Mouse (Mus musculus) cerebellum, adult (tissue): ENCODE data around the gene 2200002D01Rik.

Source experiments
- ATAC-seq: cut with Nextera tagmentation; 2 replicates; pipeline ENCODE4 v1.9.2; 2017; ENCODE audit warnings: mild to moderate bottlenecking, moderate library complexity, mixed read lengths; ENCODE audit not compliant: insufficient number of reproducible peaks, low FRiP score, low TSS enrichment

Gene 2200002D01Rik

DNA sequence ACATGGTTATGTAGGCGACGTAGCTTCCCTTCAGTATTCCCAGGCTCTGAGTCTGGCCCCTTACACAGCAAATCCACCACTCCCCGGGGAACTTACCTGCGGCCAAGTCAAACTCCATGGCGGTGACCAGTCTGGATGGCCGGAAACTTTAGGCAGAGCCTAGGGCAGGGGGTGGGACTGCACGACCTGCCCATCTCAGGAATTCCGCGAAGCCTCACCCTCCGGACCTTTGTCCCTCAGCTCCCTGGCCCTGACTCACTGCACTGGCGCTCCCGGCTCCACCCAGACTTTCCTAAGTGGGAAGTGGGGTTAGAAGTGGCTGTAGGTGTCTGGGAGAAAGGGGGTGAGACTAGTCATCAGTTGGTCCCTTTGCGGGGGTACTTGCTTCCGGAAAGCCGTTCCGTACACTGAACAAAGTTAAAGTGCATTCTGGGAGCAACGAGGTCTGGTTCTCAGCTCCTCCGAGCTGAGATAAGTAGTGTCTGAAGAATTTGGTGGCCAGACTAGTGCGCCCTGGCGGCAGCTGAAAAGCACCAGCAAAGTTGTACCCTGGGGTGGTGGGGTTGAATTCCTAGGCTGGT is at the start of gene 2200002D01Rik:
2200002D01Rik (minus strand) TSS at position 206 of the 581 bp plus-strand sequence.
- no peak for ATAC-seq

DNA sequence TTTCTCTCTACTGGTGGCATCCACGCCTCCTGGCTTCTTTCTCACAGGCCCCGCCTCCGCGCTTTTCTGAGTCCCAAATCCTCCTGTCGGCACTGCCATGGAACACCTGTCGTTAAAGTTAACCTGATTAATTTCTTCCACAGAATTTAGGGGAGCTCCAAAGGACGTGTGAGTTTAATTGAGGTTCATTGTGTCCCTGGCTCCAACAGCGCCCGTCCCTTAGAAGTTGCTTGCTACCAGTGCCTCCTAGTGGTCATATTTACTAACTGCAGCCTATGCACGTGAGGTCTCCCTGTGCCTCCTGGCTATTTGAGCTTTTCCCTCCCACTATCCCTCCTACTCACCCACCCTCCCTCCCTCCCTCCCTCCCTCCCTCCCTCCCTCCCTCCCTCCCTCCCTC is 48.7 kb upstream of the 2200002D01Rik start:
- no peak for ATAC-seq

- ATAC-seq, result no peak
Measured at GRCm38 (mm10) chr7:29295861-29296647, 47.8 kb upstream of the 2200002D01Rik start.

DNA sequence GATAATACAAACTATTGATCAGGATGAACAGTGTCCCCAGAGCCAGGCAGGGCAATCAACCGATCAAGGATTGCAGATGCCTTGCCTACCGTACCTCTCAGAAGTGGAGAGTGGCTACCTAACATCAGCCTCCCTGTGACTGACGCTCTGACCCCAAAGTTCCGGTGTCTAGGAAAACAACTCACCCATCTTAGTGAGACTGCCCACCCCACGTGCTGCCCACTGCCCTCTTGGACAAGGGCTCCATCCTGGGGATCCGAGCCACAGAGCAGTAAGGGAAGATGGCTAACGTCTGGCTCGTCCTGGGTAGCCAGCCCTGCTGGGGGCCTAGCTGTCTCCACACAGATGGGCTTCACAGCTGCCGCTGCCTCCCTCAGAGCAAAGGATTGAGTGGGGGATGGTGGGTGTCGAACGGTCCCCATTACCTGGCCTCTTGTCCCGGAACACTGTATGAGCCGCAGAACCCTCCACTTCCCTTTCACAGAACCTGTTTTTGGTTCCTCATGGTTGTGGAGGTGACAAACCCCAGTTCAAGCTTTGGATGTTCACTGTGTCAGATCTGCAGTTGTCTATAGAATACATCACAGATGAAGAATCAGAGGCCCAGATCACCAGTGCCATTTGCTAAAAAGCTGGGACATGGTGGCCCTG is 46.0 kb upstream of the 2200002D01Rik start:
- no peak for ATAC-seq

DNA sequence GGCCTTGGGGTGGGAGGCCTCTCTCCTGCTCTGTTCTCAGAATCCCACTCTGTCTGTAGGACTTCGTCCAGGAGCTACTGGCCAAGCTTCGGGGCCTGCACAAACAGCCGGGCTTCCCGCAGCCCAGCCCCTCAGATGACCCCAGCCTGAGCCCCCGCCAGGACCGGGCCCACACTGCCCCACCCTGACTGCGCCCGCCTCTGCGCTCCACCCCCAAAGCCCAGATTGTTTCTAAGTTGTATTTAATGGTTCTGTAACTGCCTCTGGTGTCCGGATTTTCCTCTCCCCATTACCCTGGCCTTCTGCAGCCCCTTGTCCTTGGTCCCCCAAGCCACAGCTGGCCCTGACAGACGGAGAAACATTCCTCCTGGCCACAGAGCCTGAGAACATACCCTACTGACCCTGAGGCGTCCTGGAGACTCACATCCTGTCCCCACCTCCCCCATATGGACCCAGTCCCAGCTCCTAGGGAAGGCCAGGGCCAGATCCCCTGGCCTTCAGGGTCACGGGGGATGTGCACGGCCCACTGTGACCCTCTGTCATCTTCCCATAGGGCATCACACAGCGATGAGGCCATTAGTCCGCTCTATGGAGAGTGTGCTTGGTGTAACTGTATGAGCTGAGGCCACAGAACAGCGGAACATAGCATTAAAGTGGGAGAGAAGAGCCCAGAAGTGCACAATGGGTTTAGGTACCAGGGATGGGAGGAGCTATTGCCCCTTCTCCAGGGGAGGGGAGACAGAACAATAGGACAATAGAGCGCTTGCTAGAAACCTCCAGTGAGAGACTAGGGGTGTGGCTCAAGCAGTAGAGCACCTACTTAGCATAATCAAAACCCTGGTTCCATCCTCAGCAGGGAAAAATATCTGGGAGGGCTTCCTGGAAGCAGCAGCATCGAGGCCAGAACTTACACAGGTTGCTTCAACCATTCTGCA is 45.1 kb upstream of the 2200002D01Rik start:
- no peak for ATAC-seq

DNA sequence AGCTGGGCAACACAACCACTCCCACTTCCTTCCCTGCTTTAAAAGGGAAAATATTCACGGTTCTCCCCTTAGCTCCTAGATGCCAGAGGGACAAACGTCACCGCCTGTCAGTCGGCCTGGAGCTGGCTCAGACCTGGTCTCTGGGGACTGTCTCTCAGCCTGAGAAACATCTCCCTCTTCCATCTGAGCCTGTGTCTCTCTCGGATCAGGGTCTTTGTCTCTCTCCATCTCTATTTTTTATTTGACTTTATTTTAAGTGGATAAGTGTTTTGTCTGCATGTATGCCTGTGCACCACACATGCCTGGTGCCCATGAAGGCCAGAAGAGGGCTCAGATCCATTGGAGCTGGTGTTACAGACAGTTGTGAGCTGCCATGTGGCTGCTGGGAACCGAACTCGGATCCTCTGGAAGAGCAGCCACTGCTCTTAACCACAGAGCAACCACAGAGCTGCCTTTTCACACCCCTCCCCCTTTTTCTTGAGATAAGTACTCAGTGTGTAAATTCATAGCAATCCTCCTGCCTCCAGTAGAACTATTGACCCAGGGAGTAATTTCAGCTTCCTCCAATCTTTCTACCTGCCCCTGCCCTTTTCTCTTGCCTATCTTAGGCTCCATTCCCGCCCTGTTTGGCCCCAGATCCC is 44.3 kb upstream of the 2200002D01Rik start:
- ATAC-seq, result peak; percentile 31; the same call in 1 of the 2 replicates

DNA sequence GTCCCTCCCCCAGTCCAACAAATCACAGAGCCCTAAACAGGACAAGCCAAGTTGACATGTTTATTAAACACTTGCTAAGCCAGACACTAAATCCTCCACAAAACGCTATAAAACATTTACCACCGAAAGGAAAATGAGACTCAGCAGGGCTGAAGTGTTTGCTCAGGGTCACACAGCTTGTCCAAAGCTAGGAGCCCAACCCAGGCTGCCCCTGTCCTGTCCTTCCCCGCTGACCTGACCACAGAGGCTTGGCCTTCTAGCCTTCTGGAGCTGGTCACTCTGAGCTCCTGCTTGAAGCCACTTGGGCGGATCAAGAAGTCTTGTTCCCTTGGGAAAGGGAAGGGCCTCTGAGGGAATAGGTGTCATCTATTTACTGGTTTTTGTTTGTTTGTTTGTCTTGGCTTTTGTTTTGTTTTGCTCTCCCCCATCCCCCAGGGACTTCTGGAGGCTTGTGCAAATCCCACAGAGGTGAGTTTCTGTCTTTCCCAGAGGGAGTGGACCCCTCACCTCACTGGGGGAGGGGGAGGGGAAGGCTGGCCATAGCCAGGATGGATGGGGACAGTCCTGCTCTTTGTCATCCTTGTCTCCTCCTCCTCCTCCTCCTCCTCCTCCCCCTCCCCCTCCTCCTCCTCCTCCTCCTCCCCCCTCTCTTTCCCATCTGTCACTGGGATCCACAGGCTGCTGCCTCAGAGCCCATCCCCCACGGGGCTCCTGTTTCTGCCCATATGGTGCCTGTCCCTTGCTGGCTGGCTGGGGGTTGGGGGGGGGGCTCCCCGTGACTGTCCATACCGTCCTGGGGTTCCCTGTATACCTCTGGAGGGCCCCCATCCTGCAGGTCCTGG is 43.6 kb upstream of the 2200002D01Rik start:
- peak; percentile 60; the same call in 1 of the 2 replicates for ATAC-seq

DNA sequence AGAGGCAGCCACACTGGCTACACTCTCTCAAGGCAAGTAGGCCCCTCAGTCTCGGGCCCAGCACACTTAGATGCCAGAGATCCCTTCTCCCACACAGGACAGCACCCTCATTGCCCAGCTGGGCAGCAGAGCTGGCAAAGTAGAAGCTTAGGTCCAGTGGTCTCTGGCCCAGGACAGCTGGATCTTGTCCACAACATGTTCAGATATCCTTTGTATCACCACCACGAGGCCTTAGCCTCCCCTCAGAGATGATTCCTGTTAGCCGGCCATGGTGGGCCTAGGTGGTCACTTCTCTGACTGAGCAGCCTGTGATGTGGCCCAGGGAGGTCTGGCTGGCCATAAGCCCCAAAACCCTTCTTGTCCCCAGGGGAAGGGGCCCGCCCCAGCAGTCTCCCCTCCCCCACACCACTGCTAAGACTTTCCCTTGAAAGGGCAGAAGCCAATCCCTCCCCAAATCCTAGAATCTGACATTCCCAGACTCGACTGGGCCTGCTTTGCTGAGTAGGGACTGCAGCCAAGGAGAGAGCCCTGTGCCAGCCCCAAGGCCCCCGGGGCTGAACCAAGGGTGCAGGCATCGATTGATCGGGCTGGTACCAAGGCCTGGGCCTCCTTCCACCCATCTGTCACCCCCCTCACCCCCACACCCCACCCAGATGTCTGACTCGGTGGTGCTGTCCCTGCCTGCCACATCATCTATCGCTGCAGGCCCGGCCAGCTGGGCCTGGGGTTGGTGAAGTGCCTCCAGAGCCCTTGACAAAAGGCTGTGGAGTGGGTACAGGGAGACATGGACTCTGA is 42.6 kb upstream of the 2200002D01Rik start:
- no peak for ATAC-seq

DNA sequence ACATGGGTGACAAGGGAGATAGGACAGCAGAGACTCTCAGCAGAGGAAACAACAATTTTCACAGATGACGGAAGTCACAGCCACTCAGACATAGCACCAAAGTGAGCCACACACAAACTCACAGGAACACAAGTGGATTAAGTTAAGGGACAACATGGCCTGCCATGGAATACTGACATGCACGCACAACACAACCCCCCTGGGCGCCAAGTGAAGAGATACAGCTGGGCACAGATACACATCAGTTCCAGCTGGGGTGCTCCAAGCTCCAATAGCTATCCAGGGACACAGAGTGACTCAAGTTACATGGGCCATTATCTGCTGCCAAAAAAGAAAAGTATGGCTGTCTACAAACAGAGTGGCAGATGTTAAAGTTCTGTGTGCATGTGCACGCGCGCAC is 41.6 kb upstream of the 2200002D01Rik start:
- no peak for ATAC-seq

DNA sequence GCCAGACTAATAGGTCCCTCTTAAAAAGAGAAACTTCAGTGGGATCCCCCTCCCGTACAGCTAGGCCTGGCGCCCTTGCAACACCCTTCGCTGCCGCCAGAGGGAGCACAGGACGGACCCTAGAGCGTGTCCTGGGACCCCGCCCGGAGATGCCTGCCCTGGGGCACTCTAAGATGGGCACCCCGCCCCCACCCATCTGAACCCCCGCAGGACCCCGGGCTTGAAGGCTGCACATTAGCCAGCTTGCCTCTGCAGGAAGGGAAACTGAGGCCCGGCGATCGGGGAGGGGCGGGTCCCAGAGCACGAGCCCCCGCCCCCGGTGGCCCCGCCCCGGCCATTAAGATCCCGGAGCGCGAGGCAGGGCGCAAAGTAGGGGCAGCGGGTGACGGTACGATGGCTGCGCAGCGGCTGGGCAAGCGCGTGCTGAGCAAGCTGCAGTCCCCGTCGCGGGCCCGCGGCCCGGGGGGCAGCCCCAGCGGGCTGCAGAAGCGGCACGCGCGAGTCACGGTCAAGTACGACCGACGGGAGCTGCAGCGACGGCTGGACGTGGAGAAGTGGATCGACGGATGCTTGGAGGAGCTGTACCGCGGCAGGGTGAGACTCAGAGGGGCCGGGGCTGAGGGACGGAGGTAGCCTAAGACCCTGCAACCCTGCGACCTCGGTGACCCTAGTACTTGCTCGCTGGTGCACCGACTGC is 40.8 kb upstream of the 2200002D01Rik start, which contains the start of gene Ppp1r14a:
Ppp1r14a (plus strand) TSS at position 367 of the 697 bp plus-strand sequence.
- ATAC-seq, result no peak

- ATAC-seq, result no peak
Measured at GRCm38 (mm10) chr7:29288079-29288478, 39.8 kb upstream of the 2200002D01Rik start.

GRCm38 (mm10) chr7:29287481-29287880 is 39.2 kb upstream of the 2200002D01Rik start:
- ATAC-seq, result no peak

GRCm38 (mm10) chr7:29284523-29284922 is 36.3 kb upstream of the 2200002D01Rik start:
- no peak for ATAC-seq

- ATAC-seq, result no peak
Measured at GRCm38 (mm10) chr7:29283876-29284275, 35.6 kb upstream of the 2200002D01Rik start.

DNA sequence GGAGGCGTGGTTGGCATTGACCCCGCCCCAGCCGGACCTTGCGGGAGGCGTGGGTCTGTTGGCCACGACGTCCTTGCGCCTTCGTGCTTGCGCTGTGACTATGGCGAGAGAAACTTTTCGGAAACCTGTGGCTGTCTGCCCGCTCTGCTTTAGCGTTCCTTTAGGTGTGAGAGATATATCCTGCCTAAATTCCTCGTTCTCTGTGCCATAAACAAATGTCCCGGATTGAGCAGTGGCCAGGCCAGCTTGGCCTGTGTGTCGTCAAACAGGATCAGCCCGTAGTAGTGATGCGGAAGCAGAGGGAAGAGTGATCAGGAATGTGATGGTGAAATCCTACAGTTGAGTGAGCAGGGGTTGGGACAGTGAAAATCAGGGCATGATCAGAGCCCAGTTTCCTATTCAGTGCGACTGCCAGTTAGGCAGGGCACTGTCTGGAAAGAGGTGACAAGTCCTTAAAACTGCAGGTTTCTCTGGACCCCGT is 33.8 kb upstream of the 2200002D01Rik start:
- ATAC-seq, result no peak

DNA sequence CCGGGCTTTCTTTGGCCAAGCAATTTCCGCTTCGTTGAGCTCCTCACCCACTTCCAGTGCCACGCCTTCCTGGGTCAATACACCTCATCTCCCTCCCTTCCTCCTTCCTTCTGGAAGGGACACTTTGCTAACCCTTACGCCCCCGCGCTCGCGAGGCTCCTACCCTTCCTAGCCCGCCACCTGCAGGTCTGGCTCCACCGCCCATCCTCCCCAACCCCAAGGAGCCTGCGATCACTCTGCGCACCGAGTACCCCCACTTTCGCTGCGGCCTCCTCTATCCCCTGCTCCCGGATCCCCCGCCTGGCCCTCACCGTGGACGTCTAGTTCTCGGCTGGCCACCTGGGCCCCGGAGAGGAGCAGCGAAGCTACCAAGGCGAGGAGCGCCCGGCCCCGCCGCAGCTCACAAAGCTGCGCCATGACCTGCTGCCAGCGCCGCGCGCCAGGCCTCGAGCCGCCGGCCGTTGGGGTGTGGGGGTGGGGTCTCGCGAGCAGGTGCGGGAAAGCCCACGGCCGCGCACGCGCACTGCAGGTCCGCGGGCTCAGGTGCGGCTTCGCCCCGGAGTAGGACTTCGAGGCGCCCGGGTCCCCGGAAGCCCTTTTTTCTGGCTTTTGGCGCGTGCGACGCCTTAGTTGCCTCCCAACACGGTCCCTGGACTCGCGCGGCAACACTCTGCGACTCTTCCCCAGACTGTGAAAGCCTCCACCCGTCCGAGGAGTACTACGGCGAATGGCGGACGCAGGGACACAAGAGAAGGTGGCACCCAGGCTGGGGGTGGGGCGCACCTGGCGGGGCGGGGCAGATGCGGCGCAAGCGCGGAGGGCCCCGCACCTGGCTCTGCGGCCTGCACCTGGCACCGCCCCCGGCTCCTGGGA is 33.2 kb upstream of the 2200002D01Rik start, which contains the start of gene Spint2:
Spint2 (minus strand) TSS at position 712 of the 873 bp plus-strand sequence.
- ATAC-seq, result peak; percentile 64; the same call in 1 of the 2 replicates
